Mouse (Mus musculus) cortical plate, adult 2 months (tissue): ENCODE measurements around the gene Shisa6.

Experiments
- CTCF ChIP-seq: fragments of 200-500 bp; IDR thresholded peaks from 2 replicates; pipeline ENCODE4 v1.5.1; 2011; ENCODE audit warnings: mild to moderate bottlenecking, control low read depth, low read length; ENCODE audit not compliant: insufficient read depth; ENCODE audit errors: extremely low read depth
- POLR2A ChIP-seq: fragments of 200-500 bp; IDR thresholded peaks from 2 replicates; pipeline ENCODE4 v1.6.1; 2011; ENCODE audit warnings: mild to moderate bottlenecking, low read length, control low read depth; ENCODE audit not compliant: insufficient read depth; ENCODE audit errors: extremely low read depth

GRCm38 (mm10) chr11:66494391-66494790 is 31.4 kb downstream of the Shisa6 start:
- TF ChIP-seq CTCF, result no peak
- TF ChIP-seq POLR2A, result no peak
